Mouse (Mus musculus) liver, embryonic 16.5 days (tissue): ENCODE data around the gene Dkk3. TPM values are rescaled to one million over a fixed set of nuclear protein-coding genes. Genes with fewer than 3 reads are reported as not detected.

ENCODE experiments used
- ATAC-seq: fragments of 200-750 bp; cut with Nextera tagmentation; 2 replicates; pipeline ENCODE4 v1.8.0; 2017; ENCODE audit warnings: low read depth, mild to moderate bottlenecking, moderate number of reproducible peaks, moderate library complexity
- H3K27ac ChIP-seq: fragments of 300-500 bp; sonication (generic); 2 replicates; pipeline ENCODE4 v1.5.1; 2014; ENCODE audit warnings: mild to moderate bottlenecking, low read length
- H3K27me3 ChIP-seq: fragments of 300-500 bp; sonication (generic); 2 replicates; pipeline ENCODE4 v1.6.1; 2014; ENCODE audit warnings: low read depth, low read length, mixed read lengths; ENCODE audit not compliant: control insufficient read depth, insufficient read depth
- H3K36me3 ChIP-seq: fragments of 300-500 bp; sonication (generic); 2 replicates; pipeline ENCODE4 v1.6.1; 2014; ENCODE audit warnings: mild to moderate bottlenecking; ENCODE audit not compliant: control insufficient read depth, insufficient read depth
- H3K4me1 ChIP-seq: fragments of 300-500 bp; sonication (generic); 2 replicates; pipeline ENCODE4 v1.6.1; 2014; ENCODE audit warnings: low read depth, low read length, mixed read lengths; ENCODE audit not compliant: control insufficient read depth
- H3K4me2 ChIP-seq: fragments of 300-500 bp; sonication (generic); 2 replicates; pipeline ENCODE4 v1.6.1; 2014; ENCODE audit warnings: low read depth, low read length, mixed read lengths
- H3K4me3 ChIP-seq: fragments of 300-500 bp; sonication (generic); 2 replicates; pipeline ENCODE4 v1.5.1; 2014; ENCODE audit warnings: low read depth, mild to moderate bottlenecking, low read length
- H3K9ac ChIP-seq: fragments of 300-500 bp; sonication (generic); 2 replicates; pipeline ENCODE4 v1.6.1; 2014; ENCODE audit warnings: low read depth, low read length
- H3K9me3 ChIP-seq: fragments of 300-500 bp; sonication (generic); replicated peaks from 2 replicates; pipeline ENCODE4 v1.6.1; 2016; ENCODE audit warnings: low read length; ENCODE audit not compliant: control insufficient read depth
- WGBS: fragments of 180-500 bp; shearing (Covaris S2); extraction: QIAGEN DNeasy Blood & Tissue Kit; methylation state at CpG from one replicate; pipeline ENCODE4 v1.1.7; 2014; ENCODE audit not compliant: insufficient replicate concordance; 5-methylcytosine and 5-hydroxymethylcytosine counted together
- polyA plus RNA-seq: library from polyadenylated mRNA; unstranded; fragments of >200 nt; fragmentation: Nextera tagmentation; extraction: Ambion mirVana; gene quantifications from 2 replicates; pipeline ENCODE4 v1.2.1, GENCODE M21; 2015

Dkk3 gene
- polyA plus RNA-seq, 1 experiment from 2014 or later, result 1.9 TPM

GRCm38 (mm10) chr7:112086186-112086585, 72.7 kb downstream of the Dkk3 start:
- no peak overlapping the region for H3K9ac ChIP-seq
- H3K27me3 ChIP-seq, result no peaks in the 10 kb centered on the region
- ATAC-seq, result no peak
- H3K36me3 ChIP-seq, result peaks cover 28% of the 10 kb centered on the region
- WGBS, result 76% methylated on average over 2 of the region's 2 CpGs
- no peak overlapping the region for H3K27ac ChIP-seq
- H3K4me2 ChIP-seq, result no peak overlapping the region
- no peaks in the 10 kb centered on the region for H3K9me3 ChIP-seq
- H3K4me1 ChIP-seq, result no peaks in the 10 kb centered on the region
- no peak overlapping the region for H3K4me3 ChIP-seq

GRCm38 (mm10) chr7:112085062-112085461, 73.8 kb downstream of the Dkk3 start:
- Histone ChIP-seq H3K27ac (no peak overlapping the region), H3K27me3 (no peaks in the 10 kb centered on the region), H3K4me1 (no peaks in the 10 kb centered on the region), H3K4me3 (no peak overlapping the region), H3K4me2 (no peak overlapping the region), H3K9ac (no peak overlapping the region), H3K36me3 (peaks cover 25% of the 10 kb centered on the region), H3K9me3 (no peaks in the 10 kb centered on the region)
- peak; percentile 50; the same call in 1 of the 2 replicates for ATAC-seq
- WGBS, result 42% methylated on average over 4 of the region's 4 CpGs

- Histone ChIP-seq H3K9ac (no peak overlapping the region), H3K4me1 (no peaks in the 10 kb centered on the region), H3K4me3 (no peak overlapping the region), H3K4me2 (no peak overlapping the region), H3K9me3 (no peaks in the 10 kb centered on the region), H3K27ac (no peak overlapping the region), H3K36me3 (peaks cover 22% of the 10 kb centered on the region), H3K27me3 (no peaks in the 10 kb centered on the region)
- no peak for ATAC-seq
- 66% methylated on average over 2 of the region's 2 CpGs for WGBS
These were observed 74.6 kb downstream of the Dkk3 start for GRCm38 (mm10) chr7:112084222-112084621.

GRCm38 (mm10) chr7:112082636-112083035, 76.2 kb downstream of the Dkk3 start:
- no peak for ATAC-seq
- no peaks in the 10 kb centered on the region for H3K27me3 ChIP-seq
- peaks cover 16% of the 10 kb centered on the region for H3K36me3 ChIP-seq

GRCm38 (mm10) chr7:112074868-112075267, 84.0 kb downstream of the Dkk3 start:
- H3K27me3 ChIP-seq, result no peaks in the 10 kb centered on the region
- 85% methylated on average over 5 of the region's 5 CpGs for WGBS
- ATAC-seq, result no peak
- no peaks in the 10 kb centered on the region for H3K9me3 ChIP-seq
- H3K9ac ChIP-seq, result no peak overlapping the region
- H3K4me3 ChIP-seq, result no peak overlapping the region
- no peak overlapping the region for H3K4me2 ChIP-seq
- H3K36me3 ChIP-seq, result peaks cover 8% of the 10 kb centered on the region; the same call in 1 of the 2 replicates
- H3K4me1 ChIP-seq, result no peaks in the 10 kb centered on the region
- H3K27ac ChIP-seq, result no peak overlapping the region

More at GRCm38 (mm10) chr7:112082636-112083035, 76.2 kb downstream of the Dkk3 start:
- no peak overlapping the region for H3K4me3 ChIP-seq
- 94% methylated on average over 1 of the region's 1 CpGs for WGBS
- no peaks in the 10 kb centered on the region for H3K4me1 ChIP-seq
- H3K4me2 ChIP-seq, result no peak overlapping the region
- H3K9me3 ChIP-seq, result no peaks in the 10 kb centered on the region
- no peak overlapping the region for H3K9ac ChIP-seq
- H3K27ac ChIP-seq, result no peak overlapping the region

Other genes starting within 250 kb of the Dkk3 start
- gene Usp47, start 135.6 kb downstream of the Dkk3 start, polyA plus RNA-seq, result 18.6 and 19.9 TPM in 2 replicates
- gene Mical2, start 66.8 kb upstream of the Dkk3 start, polyA plus RNA-seq, result 1.5 and 1.9 TPM in 2 replicates